Mouse (Mus musculus): Measurements from ENCODE around the gene Ano10.

DNA sequence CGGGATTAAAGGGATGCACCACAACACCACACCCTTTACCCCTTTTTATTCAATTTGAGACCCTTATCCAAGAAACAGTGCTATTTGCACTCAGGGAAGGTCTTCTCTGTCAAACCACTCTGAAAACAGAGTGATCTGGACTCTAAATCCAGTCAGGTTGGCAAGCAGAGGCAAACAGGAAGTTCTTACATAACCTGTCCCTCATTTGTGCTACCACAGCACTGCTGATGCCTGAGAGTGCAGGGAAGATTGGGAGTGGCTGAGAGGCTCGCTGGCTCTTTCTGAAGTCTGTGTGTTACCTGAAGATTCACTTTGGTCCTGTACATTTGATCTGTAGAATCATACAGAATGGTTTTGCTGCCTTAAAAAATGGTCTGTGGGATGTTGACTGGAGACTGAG lies 42.5 kb upstream of the Ano10 start:
- TF ChIP-seq CTCF (IDR thresholded peaks at IDR 0.05; ENCODE audit: low read depth, low read length) (no peak), POLR2A (IDR thresholded peaks at IDR 0.05; ENCODE audit: extremely low read depth, insufficient read depth, low read length) (no peak)
